Mouse (Mus musculus) limb, embryonic 10.5 days (tissue): ENCODE measurements around the gene Emc10. TPM values are rescaled to one million over a fixed set of nuclear protein-coding genes. Genes with fewer than 3 reads are reported as not detected.

Experiments
- DNase-seq: peaks from one replicate; pipeline ENCODE4 v3.0.0-alpha.2; 2017; ENCODE audit warnings: low spot score
- H3K27ac ChIP-seq: fragments of 300-500 bp; sonication (generic); 2 replicates; pipeline ENCODE4 v1.5.1; 2016; ENCODE audit warnings: mild to moderate bottlenecking
- H3K27me3 ChIP-seq: fragments of 300-500 bp; sonication (generic); 2 replicates; pipeline ENCODE4 v1.6.1; 2016; ENCODE audit warnings: low read depth, mild to moderate bottlenecking; ENCODE audit not compliant: poor library complexity, severe bottlenecking
- H3K36me3 ChIP-seq: fragments of 300-500 bp; sonication (generic); 2 replicates; pipeline ENCODE4 v1.6.1; 2016; ENCODE audit warnings: mild to moderate bottlenecking, moderate library complexity
- H3K4me1 ChIP-seq: fragments of 300-500 bp; sonication (generic); 2 replicates; pipeline ENCODE4 v1.6.1; 2016
- H3K4me3 ChIP-seq: fragments of 300-500 bp; sonication (generic); 2 replicates; pipeline ENCODE4 v1.5.1; 2016; ENCODE audit warnings: mild to moderate bottlenecking, moderate library complexity
- H3K9me3 ChIP-seq: fragments of 300-500 bp; sonication (generic); replicated peaks from 2 replicates; pipeline ENCODE4 v1.6.1; 2016; ENCODE audit warnings: mild to moderate bottlenecking
- WGBS: fragments of 180-500 bp; shearing (Covaris S2); methylation state at CpG from one replicate; pipeline ENCODE4 v1.1.7; 2016; 5-methylcytosine and 5-hydroxymethylcytosine counted together
- polyA plus RNA-seq: library from polyadenylated mRNA; unstranded; fragments of >200 nt; fragmentation: Nextera tagmentation; extraction: Ambion mirVana; gene quantifications from 2 replicates; pipeline ENCODE4 v1.2.1, GENCODE M21; 2016

Emc10 gene
- polyA plus RNA-seq, 1 experiment from 2014 or later, result 91.4 TPM

- no peak overlapping the region for H3K4me3 ChIP-seq
- no peak overlapping the region for H3K27ac ChIP-seq
- no peaks in the 10 kb centered on the region for H3K27me3 ChIP-seq
- H3K4me1 ChIP-seq, result no peaks in the 10 kb centered on the region
- no peak for DNase-seq
- WGBS, result 93% methylated on average over 8 of the region's 8 CpGs
- H3K9me3 ChIP-seq, result no peaks in the 10 kb centered on the region
- H3K36me3 ChIP-seq, result peaks cover 51% of the 10 kb centered on the region
Observed at GRCm38 (mm10) chr7:44488545-44488944, 7.8 kb downstream of the Emc10 start.

- Histone ChIP-seq H3K27me3 (peaks cover 3% of the 10 kb centered on the region; the same call in 1 of the 2 replicates), H3K9me3 (no peaks in the 10 kb centered on the region), H3K4me1 (no peaks in the 10 kb centered on the region), H3K36me3 (peaks cover 46% of the 10 kb centered on the region), H3K4me3 (no peak overlapping the region), H3K27ac (no peak overlapping the region)
- WGBS, result 87% methylated on average over 7 of the region's 7 CpGs
- no peak for DNase-seq
Observed at GRCm38 (mm10) chr7:44487936-44488335, 8.4 kb downstream of the Emc10 start.

- Histone ChIP-seq H3K4me1 (no peaks in the 10 kb centered on the region), H3K9me3 (no peaks in the 10 kb centered on the region), H3K4me3 (no peak overlapping the region), H3K36me3 (peaks cover 37% of the 10 kb centered on the region), H3K27me3 (peaks cover 12% of the 10 kb centered on the region), H3K27ac (no peak overlapping the region)
- DNase-seq, result no peak
- 71% methylated on average over 13 of the region's 13 CpGs for WGBS
Observed at GRCm38 (mm10) chr7:44486927-44487575, 9.3 kb downstream of the Emc10 start.

GRCm38 (mm10) chr7:44485572-44486195 lies 10.6 kb downstream of the Emc10 start:
- 74% methylated on average over 7 of the region's 7 CpGs for WGBS
- Histone ChIP-seq H3K9me3 (no peaks in the 10 kb centered on the region), H3K27me3 (peaks cover 23% of the 10 kb centered on the region), H3K4me3 (no peak overlapping the region), H3K4me1 (no peaks in the 10 kb centered on the region), H3K27ac (no peak overlapping the region), H3K36me3 (peaks cover 23% of the 10 kb centered on the region)
- no peak for DNase-seq

GRCm38 (mm10) chr7:44484841-44485571 lies 11.3 kb downstream of the Emc10 start:
- H3K9me3 ChIP-seq, result no peaks in the 10 kb centered on the region
- H3K27me3 ChIP-seq, result peaks cover 30% of the 10 kb centered on the region
- no peak overlapping the region for H3K4me3 ChIP-seq
- H3K4me1 ChIP-seq, result no peaks in the 10 kb centered on the region
- H3K27ac ChIP-seq, result no peak overlapping the region
- peaks cover 16% of the 10 kb centered on the region for H3K36me3 ChIP-seq
- WGBS, result 37% methylated on average over 5 of the region's 5 CpGs
- peak; percentile 87 for DNase-seq

GRCm38 (mm10) chr7:44484109-44484508 lies 12.2 kb downstream of the Emc10 start:
- Histone ChIP-seq H3K27ac (no peak overlapping the region), H3K4me1 (no peaks in the 10 kb centered on the region), H3K9me3 (no peaks in the 10 kb centered on the region), H3K36me3 (peaks cover 9% of the 10 kb centered on the region), H3K4me3 (no peak overlapping the region), H3K27me3 (peaks cover 39% of the 10 kb centered on the region)
- WGBS, result 100% methylated on average over 1 of the region's 1 CpGs
- DNase-seq, result no peak

GRCm38 (mm10) chr7:44482836-44483435 lies 13.4 kb downstream of the Emc10 start:
- peaks cover 51% of the 10 kb centered on the region for H3K27me3 ChIP-seq
- no peak overlapping the region for H3K4me3 ChIP-seq
- 72% methylated on average over 3 of the region's 3 CpGs for WGBS
- no peaks in the 10 kb centered on the region for H3K9me3 ChIP-seq
- no peak for DNase-seq
- no peak overlapping the region for H3K27ac ChIP-seq
- H3K4me1 ChIP-seq, result no peaks in the 10 kb centered on the region
- H3K36me3 ChIP-seq, result no peaks in the 10 kb centered on the region

- H3K4me3 ChIP-seq, result no peak overlapping the region
- peaks cover 17% of the 10 kb centered on the region for H3K4me1 ChIP-seq
- H3K27ac ChIP-seq, result no peak overlapping the region
- H3K36me3 ChIP-seq, result no peaks in the 10 kb centered on the region
- WGBS, result 40% methylated on average over 5 of the region's 5 CpGs
- peaks cover 74% of the 10 kb centered on the region for H3K27me3 ChIP-seq
- H3K9me3 ChIP-seq, result no peaks in the 10 kb centered on the region
- DNase-seq, result no peak
Observed at GRCm38 (mm10) chr7:44475046-44475614, 21.2 kb downstream of the Emc10 start.

GRCm38 (mm10) chr7:44474419-44474818 lies 21.9 kb downstream of the Emc10 start:
- Histone ChIP-seq H3K9me3 (no peaks in the 10 kb centered on the region), H3K4me3 (no peak overlapping the region), H3K4me1 (peaks cover 20% of the 10 kb centered on the region), H3K36me3 (peaks cover 2% of the 10 kb centered on the region), H3K27me3 (peaks cover 67% of the 10 kb centered on the region), H3K27ac (peak overlapping the region; percentile 47)
- 32% methylated on average over 4 of the region's 4 CpGs for WGBS
- DNase-seq, result no peak

GRCm38 (mm10) chr7:44472961-44473646 lies 23.2 kb downstream of the Emc10 start:
- H3K4me1 ChIP-seq, result peaks cover 31% of the 10 kb centered on the region
- peaks cover 4% of the 10 kb centered on the region for H3K36me3 ChIP-seq
- DNase-seq, result no peak
- WGBS, result 59% methylated on average over 9 of the region's 9 CpGs
- H3K27me3 ChIP-seq, result peaks cover 54% of the 10 kb centered on the region
- H3K9me3 ChIP-seq, result no peaks in the 10 kb centered on the region
- H3K27ac ChIP-seq, result 0 out of 2 replicates have a peak overlapping the region, but pooled peaks have one; percentile 2
- H3K4me3 ChIP-seq, result no peak overlapping the region

GRCm38 (mm10) chr7:44472558-44472885 lies 23.8 kb downstream of the Emc10 start:
- Histone ChIP-seq H3K4me1 (peaks cover 35% of the 10 kb centered on the region), H3K9me3 (no peaks in the 10 kb centered on the region), H3K4me3 (no peak overlapping the region), H3K27me3 (peaks cover 48% of the 10 kb centered on the region), H3K27ac (no peak overlapping the region), H3K36me3 (peaks cover 4% of the 10 kb centered on the region)
- no peak for DNase-seq
- 33% methylated on average over 1 of the region's 1 CpGs for WGBS

- WGBS, result 54% methylated on average over 6 of the region's 6 CpGs
- no peak overlapping the region for H3K27ac ChIP-seq
- peaks cover 40% of the 10 kb centered on the region for H3K4me1 ChIP-seq
Observed at GRCm38 (mm10) chr7:44471880-44472557, 24.3 kb downstream of the Emc10 start.

More at GRCm38 (mm10) chr7:44471880-44472557, 24.3 kb downstream of the Emc10 start:
- DNase-seq, result no peak
- peaks cover 43% of the 10 kb centered on the region for H3K27me3 ChIP-seq
- H3K36me3 ChIP-seq, result peaks cover 4% of the 10 kb centered on the region
- no peak overlapping the region for H3K4me3 ChIP-seq
- no peaks in the 10 kb centered on the region for H3K9me3 ChIP-seq
